Mouse (Mus musculus) forebrain, embryonic 16.5 days (tissue): ENCODE measurements around the gene Zfp771. TPM values are rescaled to one million over a fixed set of nuclear protein-coding genes. Genes with fewer than 3 reads are reported as not detected.
A peak's percentile ranks its signal among the peaks of the same experiment; 100 is the strongest.

Source experiments
- ATAC-seq: fragments of 200-750 bp; cut with Nextera tagmentation; 2 replicates; pipeline ENCODE4 v1.8.0; 2017; ENCODE audit warnings: mild to moderate bottlenecking, moderate library complexity
- H3K27ac ChIP-seq: fragments of 300-500 bp; sonication (generic); 2 replicates; pipeline ENCODE4 v1.5.1; 2014; ENCODE audit warnings: low read length, control low read depth
- H3K27me3 ChIP-seq: fragments of 300-500 bp; sonication (generic); replicated peaks from 2 replicates; pipeline ENCODE4 v1.6.1; 2014; ENCODE audit warnings: low read length; ENCODE audit not compliant: control insufficient read depth, insufficient read depth
- H3K36me3 ChIP-seq: fragments of 300-500 bp; sonication (generic); 2 replicates; pipeline ENCODE4 v1.6.1; 2014; ENCODE audit not compliant: control insufficient read depth, insufficient read depth
- H3K4me1 ChIP-seq: fragments of 300-500 bp; sonication (generic); replicated peaks from 2 replicates; pipeline ENCODE4 v1.6.1; 2014; ENCODE audit warnings: low read length; ENCODE audit not compliant: control insufficient read depth, insufficient read depth
- H3K4me2 ChIP-seq: fragments of 300-500 bp; sonication (generic); 2 replicates; pipeline ENCODE4 v1.6.1; 2014; ENCODE audit warnings: mild to moderate bottlenecking, low read length, control low read depth
- H3K4me3 ChIP-seq: fragments of 300-500 bp; sonication (generic); replicated peaks from 2 replicates; pipeline ENCODE4 v1.5.1; 2014; ENCODE audit warnings: mild to moderate bottlenecking, low read length, control low read depth
- H3K9ac ChIP-seq: fragments of 300-500 bp; sonication (generic); replicated peaks from 2 replicates; pipeline ENCODE4 v1.6.1; 2014; ENCODE audit warnings: low read depth, low read length, control low read depth
- H3K9me3 ChIP-seq: fragments of 300-500 bp; sonication (generic); 2 replicates; pipeline ENCODE4 v1.6.1; 2016; ENCODE audit warnings: low read length; ENCODE audit not compliant: control insufficient read depth
- WGBS: fragments of 180-500 bp; shearing (Covaris S2); extraction: QIAGEN DNeasy Blood & Tissue Kit; methylation state at CpG from one replicate; pipeline ENCODE4 v1.1.7; 2014; 5-methylcytosine and 5-hydroxymethylcytosine counted together
- polyA plus RNA-seq: library from polyadenylated mRNA; unstranded; fragments of >200 nt; fragmentation: Nextera tagmentation; extraction: Ambion mirVana; gene quantifications from 2 replicates; pipeline ENCODE4 v1.2.1, GENCODE M21; 2015

Gene Zfp771
- polyA plus RNA-seq, 1 experiment from 2014 or later = 66.6 TPM

- Histone ChIP-seq H3K27me3 (no peaks in the 10 kb centered on the region), H3K4me2 (peak overlapping the region; percentile 76; the same call in 1 of the 2 replicates), H3K9me3 (no peaks in the 10 kb centered on the region), H3K4me1 (peaks cover 30% of the 10 kb centered on the region), H3K9ac (no peak overlapping the region), H3K36me3 (no peaks in the 10 kb centered on the region), H3K27ac (no peak overlapping the region), H3K4me3 (no peak overlapping the region)
- ATAC-seq = no peak
- 72% methylated on average over 5 of the region's 5 CpGs for WGBS
These were observed 34.2 kb upstream of the Zfp771 start for GRCm38 (mm10) chr7:127209851-127210250.

DNA sequence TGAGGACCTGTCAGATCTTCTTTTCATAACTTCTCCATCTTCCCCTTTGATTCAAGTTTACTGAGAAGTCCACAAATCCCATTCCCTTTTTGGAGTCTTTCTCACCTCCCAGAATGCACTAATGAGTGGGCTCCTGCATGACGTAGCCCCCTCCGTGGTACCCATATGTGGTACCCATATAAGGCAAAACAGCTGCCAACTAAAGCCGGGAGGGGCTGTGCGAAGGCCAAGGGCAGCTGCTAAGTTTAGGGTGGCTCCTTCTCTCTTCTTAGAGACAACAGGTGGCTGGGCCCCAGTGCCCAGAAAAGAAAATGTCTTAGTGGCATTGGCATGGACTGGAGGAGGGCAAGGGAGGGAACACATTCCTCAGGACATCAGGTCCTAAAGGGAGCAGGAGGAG is 33.8 kb upstream of the Zfp771 start:
- Histone ChIP-seq H3K27me3 (no peaks in the 10 kb centered on the region), H3K9ac (no peak overlapping the region), H3K4me3 (no peak overlapping the region), H3K4me2 (no peak overlapping the region), H3K27ac (no peak overlapping the region), H3K9me3 (no peaks in the 10 kb centered on the region), H3K36me3 (no peaks in the 10 kb centered on the region), H3K4me1 (peaks cover 30% of the 10 kb centered on the region)
- 91% methylated on average over 4 of the region's 4 CpGs for WGBS
- ATAC-seq = no peak

- no peak overlapping the region for H3K9ac ChIP-seq
- no peak overlapping the region for H3K4me2 ChIP-seq
- no peaks in the 10 kb centered on the region for H3K27me3 ChIP-seq
- no peak for ATAC-seq
- H3K4me1 ChIP-seq = peaks cover 24% of the 10 kb centered on the region
- H3K27ac ChIP-seq = no peak overlapping the region
- no peaks in the 10 kb centered on the region for H3K9me3 ChIP-seq
- no peak overlapping the region for H3K4me3 ChIP-seq
- no peaks in the 10 kb centered on the region for H3K36me3 ChIP-seq
- WGBS = 78% methylated on average over 5 of the region's 5 CpGs
These were observed 32.9 kb upstream of the Zfp771 start for GRCm38 (mm10) chr7:127211014-127211745.

DNA sequence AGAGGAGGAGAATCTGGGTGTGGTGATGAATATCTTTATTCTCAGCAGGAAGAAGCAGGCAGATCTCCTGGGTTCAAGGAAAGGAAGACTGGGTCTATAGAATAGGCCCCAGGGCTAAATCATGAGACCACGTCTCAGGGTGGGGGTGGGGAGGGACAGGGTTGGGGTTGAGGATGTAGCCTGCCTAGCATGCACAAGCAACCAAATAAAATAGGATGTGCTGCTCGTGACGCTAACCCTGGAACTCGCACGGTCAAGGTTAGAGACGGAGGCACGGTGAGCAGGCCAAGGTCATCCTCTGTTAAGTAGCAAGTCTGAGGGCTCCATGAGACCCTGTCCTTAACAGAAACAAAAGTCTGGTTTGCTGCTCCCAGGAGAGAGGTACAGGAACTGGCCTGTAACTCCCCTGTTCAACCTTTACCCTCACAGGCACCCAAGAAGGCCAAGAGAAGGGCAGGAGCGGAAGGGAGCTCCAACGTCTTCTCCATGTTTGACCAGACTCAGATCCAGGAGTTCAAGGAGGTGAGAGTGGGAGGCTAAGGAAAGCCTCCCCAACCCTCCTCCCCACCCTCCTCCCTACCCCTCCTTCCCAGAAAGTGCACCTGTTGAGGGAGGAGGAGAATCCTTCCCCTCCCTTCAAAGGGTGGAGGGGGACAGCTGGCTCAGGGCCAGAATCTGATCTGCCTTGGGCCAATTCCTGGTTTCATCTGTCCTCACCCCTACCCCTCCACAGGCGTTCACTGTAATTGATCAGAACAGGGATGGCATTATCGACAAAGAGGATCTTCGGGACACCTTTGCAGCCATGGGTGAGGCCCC is 31.4 kb upstream of the Zfp771 start:
- no peak for ATAC-seq
- 91% methylated on average over 12 of the region's 12 CpGs for WGBS
- no peaks in the 10 kb centered on the region for H3K36me3 ChIP-seq
- no peaks in the 10 kb centered on the region for H3K27me3 ChIP-seq
- H3K9ac ChIP-seq = no peak overlapping the region
- H3K4me3 ChIP-seq = no peak overlapping the region
- H3K4me2 ChIP-seq = no peak overlapping the region
- peaks cover 13% of the 10 kb centered on the region for H3K4me1 ChIP-seq
- no peak overlapping the region for H3K27ac ChIP-seq
- H3K9me3 ChIP-seq = no peaks in the 10 kb centered on the region

- Histone ChIP-seq H3K4me1 (peaks cover 13% of the 10 kb centered on the region), H3K9ac (no peak overlapping the region), H3K27me3 (no peaks in the 10 kb centered on the region), H3K27ac (no peak overlapping the region), H3K4me2 (no peak overlapping the region), H3K9me3 (no peaks in the 10 kb centered on the region), H3K4me3 (no peak overlapping the region), H3K36me3 (no peaks in the 10 kb centered on the region)
- whole genome bisulfite sequencing = 37% methylated on average over 7 of the region's 7 CpGs
- ATAC-seq = no peak
These were observed 30.6 kb upstream of the Zfp771 start for GRCm38 (mm10) chr7:127213485-127213884.

- no peaks in the 10 kb centered on the region for H3K36me3 ChIP-seq
- WGBS = 59% methylated on average over 12 of the region's 12 CpGs
- no peak overlapping the region for H3K9ac ChIP-seq
- no peaks in the 10 kb centered on the region for H3K9me3 ChIP-seq
- H3K4me3 ChIP-seq = no peak overlapping the region
- no peak overlapping the region for H3K27ac ChIP-seq
- ATAC-seq = no peak
- H3K27me3 ChIP-seq = no peaks in the 10 kb centered on the region
- no peak overlapping the region for H3K4me2 ChIP-seq
- peaks cover 13% of the 10 kb centered on the region for H3K4me1 ChIP-seq
These were observed 30.1 kb upstream of the Zfp771 start for GRCm38 (mm10) chr7:127213930-127214329.

DNA sequence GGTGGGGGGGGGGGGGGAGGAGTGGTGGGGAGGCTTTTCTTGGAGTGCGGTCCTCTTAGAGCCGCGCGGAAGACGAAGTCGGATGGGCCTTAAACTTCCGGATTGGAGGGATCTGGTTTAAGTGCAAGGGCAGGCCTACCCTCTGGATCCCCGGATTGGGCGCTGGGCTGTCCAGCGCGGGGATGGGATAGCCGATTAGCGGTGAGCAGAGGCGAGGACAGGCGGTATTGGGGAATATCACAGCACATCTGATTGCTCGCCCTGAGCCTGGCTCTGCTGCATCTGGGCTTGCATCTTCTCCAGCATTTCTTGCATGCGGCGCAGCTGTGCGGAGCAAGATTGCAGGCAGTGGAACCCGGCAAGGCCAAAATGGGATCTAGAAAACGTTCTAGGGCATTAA is 29.6 kb upstream of the Zfp771 start:
- no peak for ATAC-seq
- H3K9me3 ChIP-seq = no peaks in the 10 kb centered on the region
- H3K4me1 ChIP-seq = peaks cover 9% of the 10 kb centered on the region
- 39% methylated on average over 21 of the region's 21 CpGs for WGBS
- H3K36me3 ChIP-seq = no peaks in the 10 kb centered on the region
- H3K9ac ChIP-seq = no peak overlapping the region
- no peak overlapping the region for H3K4me3 ChIP-seq
- H3K27me3 ChIP-seq = no peaks in the 10 kb centered on the region
- H3K4me2 ChIP-seq = no peak overlapping the region
- no peak overlapping the region for H3K27ac ChIP-seq

DNA sequence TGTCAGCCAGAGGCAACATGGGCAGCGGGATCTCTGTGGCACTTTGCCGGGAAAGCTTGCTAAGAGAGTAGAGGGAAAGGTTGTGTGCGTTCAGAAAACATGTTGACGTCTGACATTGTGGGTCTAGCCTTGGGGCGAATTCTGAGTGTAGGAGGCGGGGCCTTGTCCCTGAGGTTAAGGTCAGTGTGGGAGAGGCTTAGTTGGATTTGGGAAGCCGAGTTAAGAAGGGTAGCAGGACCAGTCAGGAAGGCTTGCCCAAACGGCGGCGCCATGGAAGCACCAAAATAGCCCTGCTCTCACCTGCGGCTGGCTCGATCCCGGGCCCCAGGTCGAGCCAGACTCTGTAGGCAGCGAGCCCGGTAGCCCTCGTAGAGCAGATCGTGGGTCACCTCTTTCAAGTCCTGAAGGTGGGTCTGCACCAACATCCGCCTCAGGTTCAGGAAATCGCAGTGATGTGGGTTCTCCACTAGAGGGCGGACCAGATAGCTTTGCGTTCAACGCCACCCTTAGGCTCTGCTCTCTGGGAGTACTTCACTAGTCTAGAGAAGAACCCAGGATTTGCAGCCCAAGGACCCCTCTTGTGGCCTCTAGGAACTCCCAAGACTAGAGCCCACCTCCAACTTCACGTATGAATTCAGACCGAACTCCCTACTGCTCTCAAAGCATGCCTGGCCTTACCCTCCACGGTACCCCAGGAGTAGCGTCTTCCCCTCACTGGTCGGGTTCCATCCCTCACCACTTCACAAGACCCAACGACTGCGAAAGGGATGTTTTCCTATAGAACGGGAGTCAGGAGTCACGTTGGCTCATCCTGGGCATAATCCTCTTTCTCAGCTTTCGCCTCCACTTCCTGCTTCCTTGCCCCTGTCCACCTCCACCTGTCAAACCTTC is 28.8 kb upstream of the Zfp771 start:
- 28% methylated on average over 33 of the region's 33 CpGs for WGBS
- peaks cover 5% of the 10 kb centered on the region for H3K4me1 ChIP-seq
- H3K27me3 ChIP-seq = no peaks in the 10 kb centered on the region
- 0 out of 2 replicates have a peak overlapping the region, but pooled peaks have one; percentile 18 for H3K4me3 ChIP-seq
- no peak overlapping the region for H3K27ac ChIP-seq
- peak overlapping the region; percentile 45 for H3K4me2 ChIP-seq
- H3K9me3 ChIP-seq = no peaks in the 10 kb centered on the region
- H3K9ac ChIP-seq = peak overlapping the region; percentile 49; the same call in 1 of the 2 replicates
- 0 out of 2 replicates have a peak, but pooled peaks have one; percentile 36 for ATAC-seq
- H3K36me3 ChIP-seq = no peaks in the 10 kb centered on the region

DNA sequence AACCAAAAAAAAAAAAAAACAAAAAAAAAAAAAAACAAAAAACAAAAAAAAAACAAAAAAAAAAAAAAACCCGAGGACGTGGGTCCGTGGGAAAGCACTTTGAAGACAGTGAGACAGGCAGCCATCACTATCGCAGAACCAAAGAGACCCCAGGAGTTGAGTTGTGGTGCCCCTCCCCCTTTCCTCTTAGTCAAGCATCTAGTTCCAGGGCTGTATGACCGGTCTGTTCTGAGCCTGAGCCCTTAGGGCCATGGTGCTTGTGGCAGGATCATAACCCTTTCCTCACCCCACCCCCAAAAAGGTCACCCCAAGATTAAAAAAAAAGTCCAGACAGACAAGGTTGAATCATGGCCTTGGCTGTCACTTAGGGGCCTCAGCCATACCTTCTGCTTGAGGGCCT is 27.8 kb upstream of the Zfp771 start:
- Histone ChIP-seq H3K27ac (no peak overlapping the region), H3K4me3 (no peak overlapping the region), H3K27me3 (no peaks in the 10 kb centered on the region), H3K4me1 (peaks cover 5% of the 10 kb centered on the region), H3K9me3 (no peaks in the 10 kb centered on the region), H3K9ac (no peak overlapping the region), H3K4me2 (no peak overlapping the region), H3K36me3 (no peaks in the 10 kb centered on the region)
- ATAC-seq = no peak
- WGBS = 92% methylated on average over 5 of the region's 5 CpGs
